Mouse (Mus musculus): Measurements from ENCODE around the gene Btg4. TPM values are rescaled to one million over a fixed set of nuclear protein-coding genes. Genes with fewer than 3 reads are reported as not detected.

The Btg4 gene
- polyA plus RNA-seq, 1 experiment from 2014 or later: not detected

- Histone ChIP-seq H3K4me1 (replicated peaks) (no peaks in the 10 kb centered on the region), H3K36me3 (no peaks in the 10 kb centered on the region), H3K9me3 (replicated peaks) (no peaks in the 10 kb centered on the region), H3K27ac (no peak overlapping the region), H3K4me2 (no peak overlapping the region), H3K27me3 (no peaks in the 10 kb centered on the region), H3K9ac (no peak overlapping the region), H3K4me3 (no peak overlapping the region)
- WGBS: 56% methylated on average over 5 of the region's 5 CpGs
- ATAC-seq (replicated peaks; ENCODE audit: insufficient number of reproducible peaks, insufficient read depth, low FRiP score, low read depth): no peak
Observed at GRCm38 (mm10) chr9:51168698-51169097, 108.0 kb downstream of the Btg4 start.

- no peaks in the 10 kb centered on the region for H3K27me3 ChIP-seq
- H3K4me1 ChIP-seq (replicated peaks): no peaks in the 10 kb centered on the region
- H3K9me3 ChIP-seq (replicated peaks): no peaks in the 10 kb centered on the region
- WGBS: 78% methylated on average over 7 of the region's 7 CpGs
- no peaks in the 10 kb centered on the region for H3K36me3 ChIP-seq
- H3K27ac ChIP-seq: peak overlapping the region; percentile 22; the same call in 1 of the 2 replicates
- no peak for ATAC-seq (replicated peaks; ENCODE audit: insufficient number of reproducible peaks, insufficient read depth, low FRiP score, low read depth)
- no peak overlapping the region for H3K9ac ChIP-seq
- H3K4me2 ChIP-seq: no peak overlapping the region
- no peak overlapping the region for H3K4me3 ChIP-seq
Observed at GRCm38 (mm10) chr9:51169133-51169532, 108.4 kb downstream of the Btg4 start.

MicroRNAs encoded within 50 kb of the gene (microRNA counts, 519-probe panel; counts per million panel counts)
- microRNA mmu-miR-34b-3p (2,297 counts per million, percentile 40 among the panel's probes with 10 or more counts), microRNA mmu-miR-34b-5p (2,297 counts per million, percentile 40 among the panel's probes with 10 or more counts), microRNA mmu-miR-34c (3,415 counts per million, percentile 83 among the panel's probes with 10 or more counts)

Small RNA genes within 50 kb of the gene (microRNA-seq; reads per million reads assigned to microRNA genes)
- 13.4 reads per million, percentile 29 among the genes with 10 or more reads in this experiment for gene Mir34b
- 436 reads per million, percentile 71 among the genes with 10 or more reads in this experiment for gene Mir34c

Other genes starting within 250 kb of the Btg4 start
- gene Ppp2r1b, start 215.6 kb upstream of the Btg4 start, polyA plus RNA-seq (2015; fragmentation: Nextera tagmentation; extraction: Ambion mirVana): 33.4 and 42.5 TPM in 2 replicates
- gene Sik2, start 51.8 kb upstream of the Btg4 start, polyA plus RNA-seq (2015; fragmentation: Nextera tagmentation; extraction: Ambion mirVana): 13.7 and 14.9 TPM in 2 replicates
- 8.8 and 8.9 TPM in 2 replicates for gene Layn, start 16.2 kb downstream of the Btg4 start, polyA plus RNA-seq (2015; fragmentation: Nextera tagmentation; extraction: Ambion mirVana)
- gene 4833427G06Rik, start 41.2 kb downstream of the Btg4 start, polyA plus RNA-seq (2015; fragmentation: Nextera tagmentation; extraction: Ambion mirVana): 0.19 TPM in 1 of 2 replicates, not detected in the other
- 0.03 and 0.24 TPM in 2 replicates for gene Gm32742, start 104.6 kb downstream of the Btg4 start, polyA plus RNA-seq (2015; fragmentation: Nextera tagmentation; extraction: Ambion mirVana)
- 0.06 and 0.49 TPM in 2 replicates for gene Pou2af1, start 152.8 kb downstream of the Btg4 start, polyA plus RNA-seq (2015; fragmentation: Nextera tagmentation; extraction: Ambion mirVana)
- 2.7 and 3.7 TPM in 2 replicates for gene Colca2, start 217.7 kb downstream of the Btg4 start, polyA plus RNA-seq (2015; fragmentation: Nextera tagmentation; extraction: Ambion mirVana)